ENCODE assay signal across 12 mouse cellular contexts in the genomic region with DNA sequence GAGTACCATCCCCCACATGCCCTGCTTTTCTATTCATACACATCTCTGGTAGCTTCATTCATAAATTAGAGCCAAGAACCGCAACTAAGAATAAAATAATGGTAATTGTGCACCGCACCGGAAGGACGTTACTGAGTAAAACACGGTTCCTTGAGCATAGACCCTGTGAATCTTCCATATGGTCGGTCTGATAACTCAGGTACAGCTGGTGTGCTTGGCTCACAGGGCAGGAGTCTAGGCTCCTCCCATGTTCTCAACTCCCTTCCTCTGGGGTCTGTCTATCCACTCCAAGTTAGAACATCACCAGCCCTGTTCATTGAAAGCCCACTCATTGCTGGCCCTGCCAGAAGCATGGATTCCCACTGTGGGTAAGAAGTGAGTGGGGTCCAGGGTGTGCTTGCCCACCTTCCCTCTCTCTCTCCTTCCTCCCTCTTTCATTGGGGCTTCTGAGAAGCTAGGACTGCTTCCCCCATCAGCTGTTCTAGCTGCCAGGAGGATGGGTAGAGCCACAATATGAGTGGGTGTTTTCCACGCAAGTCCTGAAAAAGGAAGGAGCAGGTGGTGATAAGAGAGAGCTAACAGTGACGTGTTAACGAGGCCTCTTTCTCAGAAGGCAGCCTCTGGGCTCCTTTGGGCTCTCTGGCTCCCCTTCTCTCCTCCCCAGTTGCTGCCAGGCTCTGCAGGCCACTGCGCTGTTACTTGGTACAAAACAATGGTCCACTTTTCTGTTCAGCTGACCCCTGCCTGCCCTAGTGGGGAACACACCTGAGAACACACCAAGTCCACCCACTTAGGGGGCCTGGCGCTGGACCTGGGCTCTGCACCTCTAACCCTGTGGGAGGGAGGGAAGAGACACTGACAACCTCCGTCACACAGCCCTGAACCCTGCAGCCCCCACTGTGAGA. TPM values are rescaled to one million over a fixed set of nuclear protein-coding genes. Genes with fewer than 3 reads are reported as not detected.
DNase-seq lines count a peak whose midpoint lies in the region; ATAC-seq lines count a peak whose summit lies in the region.
"Had no signal": no experiment of that assay in that cellular context is flagged by ENCODE, and none has a peak within 500 bp of the region (broad histone marks: within the 10 kb centered on the region; RNA-seq: fewer than 3 reads in every experiment).

No protein-coding gene starts in this region.

- 0 out of 2 replicates have a peak, but pooled peaks have one; percentile 49 for ATAC-seq in embryonic facial prominence, embryonic 12.5 days (ENCODE audit: insufficient number of reproducible peaks, insufficient read depth, low FRiP score, low TSS enrichment)
- ATAC-seq in heart, embryonic 15.5 days (replicated peaks; ENCODE audit: insufficient number of reproducible peaks, insufficient read depth, low FRiP score, low read depth): no peak
- ATAC-seq: activated CD4-positive, CD25-positive, alpha-beta regulatory T cell, adult 4 months; midbrain, embryonic 16.5 days had no signal

- no peak overlapping the region for H3K27ac ChIP-seq in embryonic facial prominence, embryonic 12.5 days
- H3K27ac ChIP-seq in embryonic facial prominence, embryonic 10.5 days (replicated peaks): no peak overlapping the region
- peak overlapping the region; percentile 41 for H3K27ac ChIP-seq in heart, embryonic 15.5 days
- H3K27ac ChIP-seq: embryonic facial prominence, embryonic 13.5 days; hindbrain, embryonic 13.5 days had no signal

- no peaks in the 10 kb centered on the region for H3K9me3 ChIP-seq in embryonic facial prominence, embryonic 12.5 days
- no peaks in the 10 kb centered on the region for H3K9me3 ChIP-seq in embryonic facial prominence, embryonic 10.5 days
- H3K9me3 ChIP-seq in heart, embryonic 15.5 days (replicated peaks): no peaks in the 10 kb centered on the region
- H3K9me3 ChIP-seq: embryonic facial prominence, embryonic 13.5 days; hindbrain, embryonic 13.5 days had no signal

- no peak overlapping the region for H3K4me2 ChIP-seq in embryonic facial prominence, embryonic 12.5 days (replicated peaks)
- no peak overlapping the region for H3K4me2 ChIP-seq in heart, embryonic 15.5 days
- H3K4me2 ChIP-seq: embryonic facial prominence, embryonic 13.5 days; hindbrain, embryonic 13.5 days had no signal

- H3K9ac ChIP-seq in embryonic facial prominence, embryonic 12.5 days: no peak overlapping the region
- H3K9ac ChIP-seq in heart, embryonic 15.5 days: no peak overlapping the region
- H3K9ac ChIP-seq: embryonic facial prominence, embryonic 13.5 days; hindbrain, embryonic 13.5 days had no signal

- 86% methylated on average over 12 of the region's 12 CpGs for WGBS in embryonic facial prominence, embryonic 12.5 days
- WGBS in embryonic facial prominence, embryonic 10.5 days: 92% methylated on average over 12 of the region's 12 CpGs
- WGBS in heart, embryonic 15.5 days: 78% methylated on average over 12 of the region's 12 CpGs

- no peak for DNase-seq in embryonic facial prominence, embryonic 10.5 days (ENCODE audit: low spot score)
- no peak for DNase-seq in heart, adult 18-20 months
- peak; percentile 65 for DNase-seq in right cerebral cortex, postnatal 25 days
- no peak for DNase-seq in right cerebral cortex, postnatal 4 days
- peak; percentile 89 for DNase-seq in telencephalon, adult 2 months (ENCODE audit: low read depth, low spot score)
- no peak for DNase-seq in thymus, postnatal 36 days

- peaks cover 27% of the 10 kb centered on the region for H3K36me3 ChIP-seq in embryonic facial prominence, embryonic 12.5 days
- H3K36me3 ChIP-seq in embryonic facial prominence, embryonic 10.5 days (replicated peaks): peaks cover 93% of the 10 kb centered on the region
- H3K36me3 ChIP-seq in heart, embryonic 15.5 days: no peaks in the 10 kb centered on the region

- no peak overlapping the region for H3K4me3 ChIP-seq in embryonic facial prominence, embryonic 12.5 days
- H3K4me3 ChIP-seq in embryonic facial prominence, embryonic 10.5 days: no peak overlapping the region
- H3K4me3 ChIP-seq in heart, embryonic 15.5 days: no peak overlapping the region
- H3K4me3 ChIP-seq: embryonic facial prominence, embryonic 13.5 days; hindbrain, embryonic 13.5 days had no signal

- H3K4me1 ChIP-seq in embryonic facial prominence, embryonic 12.5 days: peaks cover 12% of the 10 kb centered on the region
- peaks cover 6% of the 10 kb centered on the region for H3K4me1 ChIP-seq in embryonic facial prominence, embryonic 10.5 days
- peaks cover 84% of the 10 kb centered on the region for H3K4me1 ChIP-seq in heart, embryonic 15.5 days (replicated peaks)

- H3K27me3 ChIP-seq in embryonic facial prominence, embryonic 12.5 days: no peaks in the 10 kb centered on the region
- H3K27me3 ChIP-seq in embryonic facial prominence, embryonic 10.5 days (replicated peaks; ENCODE audit: low read depth, poor library complexity, severe bottlenecking): no peaks in the 10 kb centered on the region
- no peaks in the 10 kb centered on the region for H3K27me3 ChIP-seq in heart, embryonic 15.5 days
- H3K27me3 ChIP-seq: embryonic facial prominence, embryonic 13.5 days; hindbrain, embryonic 13.5 days had no signal

RNA-seq across cellular contexts. Expression of a gene that starts 14.1 kb away (rescaled TPM):
- 19.4 and 20.6 TPM in 2 replicates for polyA plus RNA-seq in embryonic facial prominence, embryonic 12.5 days (2016; fragmentation: Nextera tagmentation; extraction: Ambion mirVana)
- polyA plus RNA-seq in embryonic facial prominence, embryonic 10.5 days (2016; fragmentation: Nextera tagmentation; extraction: Ambion mirVana): 22.5 and 23.3 TPM in 2 replicates
- polyA plus RNA-seq in heart, embryonic 15.5 days (2015; fragmentation: Nextera tagmentation; extraction: Ambion mirVana): 30.8 and 38.1 TPM in 2 replicates
- total RNA-seq in heart, adult 18-20 months (2021): 10 to 100 TPM; 50.3 to 57.1 TPM

RNA-seq across cellular contexts. Expression of a gene that starts 14.7 kb away (rescaled TPM):
- 102 and 103 TPM in 2 replicates for polyA plus RNA-seq in embryonic facial prominence, embryonic 12.5 days (2016; fragmentation: Nextera tagmentation; extraction: Ambion mirVana)
- 107 and 109 TPM in 2 replicates for polyA plus RNA-seq in embryonic facial prominence, embryonic 10.5 days (2016; fragmentation: Nextera tagmentation; extraction: Ambion mirVana)
- 75.0 and 92.0 TPM in 2 replicates for polyA plus RNA-seq in heart, embryonic 15.5 days (2015; fragmentation: Nextera tagmentation; extraction: Ambion mirVana)
- total RNA-seq in heart, adult 18-20 months (2021): 10 to 100 TPM; 50.4 to 56.6 TPM

Comparison
In these comparisons a context has a peak if more than half of its experiments do, and no peak if none do; other contexts are left out.
1. DNase-seq: peak in right cerebral cortex, postnatal 25 days (single experiment) and telencephalon, adult 2 months (single experiment); none in embryonic facial prominence, embryonic 10.5 days (single experiment), heart, adult 18-20 months (0 of 2), right cerebral cortex, postnatal 4 days (single experiment) and thymus, postnatal 36 days (0 of 2).